Mouse (Mus musculus): Measurements from ENCODE around the gene H2al1f.
"Not testable (repeated sequence)": the region's sequence is repeated elsewhere in the genome, so short reads cannot be mapped to it uniquely, and the experiment has no call there.

H2al1f gene

DNA sequence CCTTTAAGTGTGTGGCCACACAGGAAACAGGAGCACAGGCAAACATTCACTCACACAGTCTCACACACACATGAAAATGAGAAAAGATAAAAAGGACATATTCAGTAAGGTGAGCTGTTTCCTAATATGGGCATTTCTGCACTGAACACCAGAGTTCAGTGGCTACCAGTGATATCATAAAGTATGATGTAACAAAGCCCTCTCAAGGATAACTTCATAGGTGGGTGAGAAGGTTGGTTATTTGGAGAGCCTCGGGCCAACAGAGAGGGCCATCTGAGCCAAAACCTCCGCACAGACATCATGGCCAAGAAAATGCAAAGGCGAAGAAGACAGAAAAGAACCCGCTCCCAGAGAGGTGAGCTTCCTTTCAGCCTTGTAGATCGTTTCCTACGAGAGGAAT is at the start of gene H2al1f:
TSS of gene H2al1f (plus strand) at position 301 of the 400 bp plus-strand sequence.
- DNase-seq = not testable (repeated sequence)

DNA sequence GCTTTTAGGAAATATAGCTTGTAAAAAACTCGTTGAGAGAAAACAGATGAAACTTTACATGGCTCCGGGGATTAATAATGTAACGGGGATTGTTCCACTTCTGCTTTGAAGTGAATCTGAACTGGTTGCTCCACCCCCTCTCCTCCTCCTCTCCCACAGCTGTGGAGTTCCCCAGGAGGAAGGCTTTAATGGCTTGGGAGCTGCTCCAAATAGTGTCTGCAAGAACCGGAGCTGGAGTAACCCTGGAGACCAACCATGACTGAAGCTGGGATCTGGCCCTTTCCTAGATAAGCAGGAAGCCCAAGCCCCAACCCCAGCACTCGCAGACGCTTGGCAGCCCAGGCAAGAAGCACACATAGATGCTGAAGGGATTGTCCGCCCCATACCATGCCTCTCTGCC is 47.2 kb upstream of the H2al1f start:
- DNase-seq = no peak

DNA sequence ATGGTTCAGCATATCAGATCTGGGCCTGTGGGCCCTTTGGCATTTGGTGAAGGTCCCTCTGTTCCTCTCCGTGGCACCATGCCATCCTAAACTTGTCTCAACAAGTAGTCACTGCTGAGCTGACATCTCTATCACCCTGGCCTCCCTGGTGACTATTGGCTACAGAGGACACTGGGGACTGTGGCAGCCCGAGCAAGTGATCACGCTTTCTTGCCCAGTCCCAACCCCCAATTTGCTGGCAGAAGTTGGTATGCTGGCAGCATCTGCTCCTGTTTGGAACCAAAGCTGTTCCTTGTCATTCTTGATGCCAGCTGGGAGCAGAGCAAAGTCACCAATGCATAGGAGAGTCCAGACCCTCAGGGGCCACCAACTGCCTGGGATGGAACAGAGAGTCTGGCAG is 45.9 kb upstream of the H2al1f start:
- no peak for DNase-seq

DNA sequence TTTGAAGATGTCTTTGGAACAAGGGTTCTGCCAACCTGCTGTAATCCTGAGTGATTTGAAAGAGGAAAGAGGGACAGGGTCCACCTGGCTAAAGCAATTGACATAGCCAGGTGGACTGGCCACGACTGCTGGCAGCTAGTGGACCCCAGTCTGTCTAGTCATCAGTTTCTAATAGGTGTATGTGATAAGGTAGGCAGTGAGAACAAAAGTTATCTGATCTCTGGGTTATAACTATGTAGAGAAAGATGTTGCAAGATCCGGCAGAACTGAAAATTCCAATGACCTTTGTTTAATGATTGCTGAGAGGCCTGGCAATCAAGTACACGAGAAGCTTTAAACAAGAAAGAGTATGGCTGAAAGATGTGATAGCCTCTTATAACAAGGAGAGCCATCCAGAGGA is 41.8 kb upstream of the H2al1f start:
- DNase-seq = no peak

DNA sequence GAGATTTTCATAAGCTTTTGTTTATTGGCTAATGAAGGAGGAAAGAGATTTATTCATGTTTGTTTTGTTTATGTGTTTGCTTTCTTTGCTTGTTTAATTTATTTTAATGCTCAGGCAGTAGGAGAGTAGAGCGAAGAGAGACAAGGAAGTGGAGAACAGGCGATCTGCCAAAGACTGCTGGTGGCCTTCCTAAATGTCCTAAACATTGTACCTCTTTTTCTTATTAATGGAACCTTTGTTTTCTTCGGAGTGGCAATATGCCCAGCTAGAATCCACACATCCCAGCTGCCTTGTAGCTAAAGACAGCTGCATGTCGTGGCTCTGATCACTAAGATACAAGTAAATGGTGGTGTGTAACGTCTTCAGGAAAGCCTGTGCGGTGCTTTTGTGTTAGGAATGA is 37.9 kb upstream of the H2al1f start:
- DNase-seq = no peak

DNA sequence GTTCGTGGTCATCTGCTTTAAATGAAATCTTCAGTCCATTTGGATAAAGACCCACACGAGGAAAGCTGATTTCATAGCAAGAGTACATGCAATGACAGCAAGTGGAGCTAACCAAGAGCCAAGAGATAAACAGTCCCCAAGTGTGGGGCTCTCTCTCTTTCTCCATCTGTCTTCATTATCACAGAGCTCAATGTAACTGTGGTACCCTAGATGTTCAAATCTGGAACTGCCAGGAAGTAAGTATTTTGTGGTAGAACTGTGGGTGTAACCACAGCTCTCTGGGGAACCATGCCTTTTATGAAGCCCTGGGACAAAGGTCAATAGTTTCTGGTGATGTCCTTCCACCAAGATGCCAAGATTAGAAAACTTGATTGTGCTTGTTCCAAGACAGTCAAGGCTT is 34.2 kb upstream of the H2al1f start:
- DNase-seq = no peak

DNA sequence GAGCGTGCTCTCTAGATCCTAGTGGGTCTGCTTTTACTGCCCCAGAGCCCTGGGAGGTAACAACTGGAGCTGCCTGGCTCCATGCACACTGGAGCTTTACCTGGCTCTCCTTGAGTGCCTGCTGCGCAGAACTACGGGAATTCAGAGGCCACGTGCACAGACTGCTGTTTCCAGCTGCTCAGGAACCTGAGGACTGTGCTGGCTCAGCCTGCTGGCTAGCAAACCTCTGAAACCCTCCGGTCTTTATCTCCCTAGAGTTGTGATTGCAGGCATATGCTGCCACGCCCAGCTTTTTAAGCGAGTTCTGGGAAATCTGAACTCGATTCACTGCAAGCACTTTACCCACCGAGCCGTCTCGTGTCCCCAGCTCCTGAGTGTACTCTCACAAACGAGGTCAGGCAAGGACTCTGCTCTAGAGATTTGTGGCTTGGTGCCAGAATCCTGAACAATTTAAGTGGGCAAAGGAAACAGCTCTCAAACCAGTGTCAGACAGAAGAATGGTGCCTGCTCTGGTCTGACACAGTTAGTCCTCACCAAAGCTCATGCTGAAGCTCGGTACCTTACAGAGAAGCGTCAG is 26.6 kb upstream of the H2al1f start:
- DNase-seq = peak; percentile 4

DNA sequence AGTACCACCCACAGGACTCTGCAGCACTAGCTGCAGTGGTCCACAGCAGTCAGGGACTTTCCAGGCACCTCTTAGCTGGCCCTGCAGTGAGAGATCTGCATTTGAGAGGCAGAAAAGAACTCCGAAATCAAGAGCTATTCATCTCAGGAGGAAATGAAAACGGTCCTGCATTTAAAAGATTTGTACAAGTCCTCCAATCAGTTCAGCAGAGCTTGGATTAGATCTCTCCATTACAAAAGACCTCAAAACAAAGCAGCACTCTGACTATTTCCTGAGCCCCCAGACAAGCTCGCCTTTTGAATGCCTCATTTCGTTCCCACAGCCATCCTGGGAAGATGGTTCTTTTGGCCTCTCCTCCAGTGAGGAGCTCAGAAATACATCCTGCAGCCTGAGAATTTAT is 25.7 kb upstream of the H2al1f start:
- DNase-seq = no peak

DNA sequence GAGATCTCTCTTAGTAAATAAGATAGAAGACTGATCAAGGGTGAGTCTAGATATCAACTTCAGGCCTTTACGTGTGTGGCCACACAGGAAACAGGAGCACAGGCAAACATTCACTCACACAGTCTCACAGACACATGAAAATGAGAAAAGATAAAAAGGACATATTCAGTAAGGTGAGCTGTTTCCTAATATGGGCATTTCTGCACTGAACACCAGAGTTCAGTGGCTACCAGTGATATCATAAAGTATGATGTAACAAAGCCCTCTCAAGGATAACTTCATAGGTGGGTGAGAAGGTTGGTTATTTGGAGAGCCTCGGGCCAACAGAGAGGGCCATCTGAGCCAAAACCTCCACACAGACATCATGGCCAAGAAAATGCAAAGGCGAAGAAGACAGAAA is 16.0 kb upstream of the H2al1f start, which contains the start of gene H2al1a:
TSS of gene H2al1a (plus strand) at position 301 of the 400 bp plus-strand sequence.
- not testable (repeated sequence) for DNase-seq

DNA sequence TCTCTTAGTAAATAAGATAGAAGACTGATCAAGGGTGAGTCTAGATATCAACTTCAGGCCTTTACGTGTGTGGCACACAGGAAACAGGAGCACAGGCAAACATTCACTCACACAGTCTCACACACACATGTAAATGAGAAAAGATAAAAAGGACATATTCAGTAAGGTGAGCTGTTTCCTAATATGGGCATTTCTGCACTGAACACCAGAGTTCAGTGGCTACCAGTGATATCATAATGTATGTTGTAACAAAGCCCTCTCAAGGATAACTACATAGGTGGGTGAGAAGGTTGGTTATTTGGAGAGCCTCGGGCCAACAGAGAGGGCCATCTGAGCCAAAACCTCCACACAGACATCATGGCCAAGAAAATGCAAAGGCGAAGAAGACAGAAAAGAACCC is 12.8 kb upstream of the H2al1f start, which contains the start of gene H2al1b:
TSS of gene H2al1b (plus strand) at position 301 of the 400 bp plus-strand sequence.
- DNase-seq = not testable (repeated sequence)

DNA sequence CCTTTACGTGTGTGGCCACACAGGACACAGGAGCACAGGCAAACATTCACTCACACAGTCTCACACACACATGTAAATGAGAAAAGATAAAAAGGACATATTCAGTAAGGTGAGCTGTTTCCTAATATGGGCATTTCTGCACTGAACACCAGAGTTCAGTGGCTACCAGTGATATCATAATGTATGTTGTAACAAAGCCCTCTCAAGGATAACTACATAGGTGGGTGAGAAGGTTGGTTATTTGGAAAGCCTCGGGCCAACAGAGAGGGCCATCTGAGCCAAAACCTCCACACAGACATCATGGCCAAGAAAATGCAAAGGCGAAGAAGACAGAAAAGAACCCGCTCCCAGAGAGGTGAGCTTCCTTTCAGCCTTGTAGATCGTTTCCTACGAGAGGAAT is 9.6 kb upstream of the H2al1f start, which contains the start of gene H2al1c:
TSS of gene H2al1c (plus strand) at position 301 of the 400 bp plus-strand sequence.
- DNase-seq = not testable (repeated sequence)

DNA sequence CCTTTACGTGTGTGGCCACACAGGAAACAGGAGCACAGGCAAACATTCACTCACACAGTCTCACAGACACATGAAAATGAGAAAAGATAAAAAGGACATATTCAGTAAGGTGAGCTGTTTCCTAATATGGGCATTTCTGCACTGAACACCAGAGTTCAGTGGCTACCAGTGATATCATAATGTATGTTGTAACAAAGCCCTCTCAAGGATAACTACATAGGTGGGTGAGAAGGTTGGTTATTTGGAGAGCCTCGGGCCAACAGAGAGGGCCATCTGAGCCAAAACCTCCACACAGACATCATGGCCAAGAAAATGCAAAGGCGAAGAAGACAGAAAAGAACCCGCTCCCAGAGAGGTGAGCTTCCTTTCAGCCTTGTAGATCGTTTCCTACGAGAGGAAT is 6.4 kb upstream of the H2al1f start, which contains the start of gene H2al1d:
TSS of gene H2al1d (plus strand) at position 301 of the 400 bp plus-strand sequence.
- not testable (repeated sequence) for DNase-seq

DNA sequence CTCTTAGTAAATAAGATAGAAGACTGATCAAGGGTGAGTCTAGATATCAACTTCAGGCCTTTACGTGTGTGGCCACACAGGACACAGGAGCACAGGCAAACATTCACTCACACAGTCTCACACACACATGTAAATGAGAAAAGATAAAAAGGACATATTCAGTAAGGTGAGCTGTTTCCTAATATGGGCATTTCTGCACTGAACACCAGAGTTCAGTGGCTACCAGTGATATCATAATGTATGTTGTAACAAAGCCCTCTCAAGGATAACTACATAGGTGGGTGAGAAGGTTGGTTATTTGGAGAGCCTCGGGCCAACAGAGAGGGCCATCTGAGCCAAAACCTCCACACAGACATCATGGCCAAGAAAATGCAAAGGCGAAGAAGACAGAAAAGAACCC is 3.3 kb upstream of the H2al1f start, which contains the start of gene H2al1e:
TSS of gene H2al1e (plus strand) at position 301 of the 400 bp plus-strand sequence.
- DNase-seq = not testable (repeated sequence)

DNA sequence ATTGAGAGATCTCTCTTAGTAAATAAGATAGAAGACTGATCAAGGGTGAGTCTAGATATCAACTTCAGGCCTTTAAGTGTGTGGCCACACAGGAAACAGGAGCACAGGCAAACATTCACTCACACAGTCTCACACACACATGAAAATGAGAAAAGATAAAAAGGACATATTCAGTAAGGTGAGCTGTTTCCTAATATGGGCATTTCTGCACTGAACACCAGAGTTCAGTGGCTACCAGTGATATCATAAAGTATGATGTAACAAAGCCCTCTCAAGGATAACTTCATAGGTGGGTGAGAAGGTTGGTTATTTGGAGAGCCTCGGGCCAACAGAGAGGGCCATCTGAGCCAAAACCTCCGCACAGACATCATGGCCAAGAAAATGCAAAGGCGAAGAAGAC is 3.0 kb downstream of the H2al1f start, which contains the start of gene H2al1g:
TSS of gene H2al1g (plus strand) at position 301 of the 400 bp plus-strand sequence.
- DNase-seq = not testable (repeated sequence)

DNA sequence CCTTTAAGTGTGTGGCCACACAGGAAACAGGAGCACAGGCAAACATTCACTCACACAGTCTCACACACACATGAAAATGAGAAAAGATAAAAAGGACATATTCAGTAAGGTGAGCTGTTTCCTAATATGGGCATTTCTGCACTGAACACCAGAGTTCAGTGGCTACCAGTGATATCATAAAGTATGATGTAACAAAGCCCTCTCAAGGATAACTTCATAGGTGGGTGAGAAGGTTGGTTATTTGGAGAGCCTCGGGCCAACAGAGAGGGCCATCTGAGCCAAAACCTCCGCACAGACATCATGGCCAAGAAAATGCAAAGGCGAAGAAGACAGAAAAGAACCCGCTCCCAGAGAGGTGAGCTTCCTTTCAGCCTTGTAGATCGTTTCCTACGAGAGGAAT is 6.2 kb downstream of the H2al1f start, which contains the start of gene H2al1h:
TSS of gene H2al1h (plus strand) at position 301 of the 400 bp plus-strand sequence.
- not testable (repeated sequence) for DNase-seq

DNA sequence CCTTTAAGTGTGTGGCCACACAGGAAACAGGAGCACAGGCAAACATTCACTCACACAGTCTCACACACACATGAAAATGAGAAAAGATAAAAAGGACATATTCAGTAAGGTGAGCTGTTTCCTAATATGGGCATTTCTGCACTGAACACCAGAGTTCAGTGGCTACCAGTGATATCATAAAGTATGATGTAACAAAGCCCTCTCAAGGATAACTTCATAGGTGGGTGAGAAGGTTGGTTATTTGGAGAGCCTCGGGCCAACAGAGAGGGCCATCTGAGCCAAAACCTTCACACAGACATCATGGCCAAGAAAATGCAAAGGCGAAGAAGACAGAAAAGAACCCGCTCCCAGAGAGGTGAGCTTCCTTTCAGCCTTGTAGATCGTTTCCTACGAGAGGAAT is 9.4 kb downstream of the H2al1f start, which contains the start of gene H2al1i:
TSS of gene H2al1i (plus strand) at position 301 of the 400 bp plus-strand sequence.
- DNase-seq = not testable (repeated sequence)

DNA sequence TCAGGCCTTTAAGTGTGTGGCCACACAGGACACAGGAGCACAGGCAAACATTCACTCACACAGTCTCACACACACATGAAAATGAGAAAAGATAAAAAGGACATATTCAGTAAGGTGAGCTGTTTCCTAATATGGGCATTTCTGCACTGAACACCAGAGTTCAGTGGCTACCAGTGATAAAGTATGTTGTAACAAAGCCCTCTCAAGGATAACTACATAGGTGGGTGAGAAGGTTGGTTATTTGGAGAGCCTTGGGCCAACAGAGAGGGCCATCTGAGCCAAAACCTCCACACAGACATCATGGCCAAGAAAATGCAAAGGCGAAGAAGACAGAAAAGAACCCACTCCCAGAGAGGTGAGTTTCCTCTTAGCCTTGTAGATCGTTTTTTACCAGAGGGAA is 12.6 kb downstream of the H2al1f start, which contains the start of gene H2al1j:
TSS of gene H2al1j (plus strand) at position 301 of the 400 bp plus-strand sequence.
- not testable (repeated sequence) for DNase-seq

DNA sequence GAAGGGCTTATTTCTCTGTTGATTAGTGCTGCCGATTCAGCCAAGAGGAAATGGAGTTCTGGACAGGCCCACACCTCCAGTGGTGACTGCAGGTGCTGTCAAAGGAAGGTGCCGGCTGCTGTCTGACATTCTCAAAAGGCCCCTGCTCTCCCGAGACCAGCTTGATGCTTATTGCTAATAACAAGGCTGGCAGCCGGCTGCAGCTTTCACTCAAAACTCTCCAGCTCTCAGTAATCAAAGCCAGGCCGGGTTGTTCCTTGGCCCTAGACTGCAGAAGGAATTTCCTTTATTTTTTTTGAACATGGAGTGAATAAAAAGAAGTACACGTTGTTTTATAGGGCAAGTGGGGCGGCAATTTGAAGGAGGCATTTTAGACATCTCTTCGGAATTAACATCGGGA is 30.8 kb downstream of the H2al1f start:
- no peak for DNase-seq

DNA sequence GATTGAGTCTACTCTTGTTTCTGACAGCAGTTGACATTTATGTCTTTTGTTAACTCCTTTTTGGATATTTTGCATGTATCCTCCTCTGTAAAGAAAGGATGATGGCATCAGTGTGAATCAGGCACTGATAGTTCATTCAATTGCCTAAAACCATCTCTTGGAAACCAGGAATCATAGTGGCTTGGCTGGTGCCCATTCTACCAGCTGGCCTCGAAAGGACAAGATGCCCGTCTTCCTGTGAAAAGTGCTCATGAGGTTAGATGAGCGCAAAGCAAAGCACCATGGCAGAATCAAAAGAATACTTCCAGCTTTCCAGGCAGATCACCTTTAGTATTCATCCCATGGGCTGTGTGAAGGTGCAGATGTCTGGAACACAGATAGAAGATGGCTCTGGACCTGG is 31.8 kb downstream of the H2al1f start:
- no peak for DNase-seq

DNA sequence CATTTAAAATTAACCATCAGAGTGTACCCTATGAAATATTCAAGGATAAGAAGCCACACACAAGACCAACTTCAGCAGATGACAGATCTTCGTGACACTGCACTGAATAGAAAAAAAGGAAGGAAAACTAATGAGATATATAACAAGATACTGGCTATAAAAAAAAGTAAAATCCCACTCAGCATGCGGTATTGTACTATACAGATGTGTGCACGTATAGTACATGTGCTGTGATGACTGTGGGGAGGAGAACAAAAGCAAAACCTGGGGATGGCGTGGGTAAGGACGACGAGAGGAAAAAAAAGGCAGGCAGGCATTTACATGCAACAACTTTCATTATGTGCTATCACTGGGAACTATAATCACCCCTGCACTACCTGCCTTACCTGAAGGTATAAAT is 45.9 kb downstream of the H2al1f start:
- no peak for DNase-seq

DNA sequence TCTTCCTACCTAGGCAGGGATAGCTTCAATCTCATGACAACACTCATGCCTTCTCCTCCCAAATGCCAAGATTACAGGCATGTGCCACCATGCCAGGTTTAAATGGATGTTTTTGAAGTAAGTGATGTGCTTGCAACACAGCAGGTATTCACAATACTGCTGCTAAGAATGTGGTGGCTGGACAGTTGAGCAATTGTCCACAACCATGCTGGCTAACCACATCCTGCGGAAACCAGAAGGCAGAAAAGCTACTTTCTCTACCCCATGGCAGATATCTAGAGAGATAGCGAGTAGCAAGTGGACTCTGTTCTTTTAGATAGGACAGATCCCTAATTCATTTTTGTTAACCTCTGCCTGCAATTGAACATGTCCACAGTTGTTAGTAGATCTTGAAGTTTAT is 46.3 kb downstream of the H2al1f start:
- no peak for DNase-seq

DNA sequence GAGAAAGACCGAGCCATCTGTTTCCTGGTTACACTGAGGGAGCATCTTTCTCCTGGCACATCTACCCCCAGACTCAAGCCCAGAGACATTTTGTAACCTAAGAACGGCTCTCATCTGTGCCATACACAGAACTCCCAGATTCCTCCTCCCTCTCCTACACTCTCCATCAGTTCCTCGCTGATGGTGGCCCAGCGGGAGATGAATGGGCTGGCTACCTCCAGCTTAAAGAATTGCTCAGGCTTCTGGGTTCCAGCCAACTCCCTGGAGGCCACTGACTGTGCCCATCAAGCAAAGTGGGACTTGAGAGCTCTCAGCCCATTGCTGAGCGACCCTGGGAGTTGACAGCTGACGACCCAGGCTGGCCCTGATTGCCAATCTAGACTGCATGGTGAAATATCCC is 48.9 kb downstream of the H2al1f start:
- no peak for DNase-seq
